Mouse (Mus musculus): ENCODE measurements around the gene Map3k6. TPM values are rescaled to one million over a fixed set of nuclear protein-coding genes. Genes with fewer than 3 reads are reported as not detected.

The Map3k6 gene
- total RNA-seq, 2 experiments from 2014 or later: 5.3 to 10.6 TPM

DNA sequence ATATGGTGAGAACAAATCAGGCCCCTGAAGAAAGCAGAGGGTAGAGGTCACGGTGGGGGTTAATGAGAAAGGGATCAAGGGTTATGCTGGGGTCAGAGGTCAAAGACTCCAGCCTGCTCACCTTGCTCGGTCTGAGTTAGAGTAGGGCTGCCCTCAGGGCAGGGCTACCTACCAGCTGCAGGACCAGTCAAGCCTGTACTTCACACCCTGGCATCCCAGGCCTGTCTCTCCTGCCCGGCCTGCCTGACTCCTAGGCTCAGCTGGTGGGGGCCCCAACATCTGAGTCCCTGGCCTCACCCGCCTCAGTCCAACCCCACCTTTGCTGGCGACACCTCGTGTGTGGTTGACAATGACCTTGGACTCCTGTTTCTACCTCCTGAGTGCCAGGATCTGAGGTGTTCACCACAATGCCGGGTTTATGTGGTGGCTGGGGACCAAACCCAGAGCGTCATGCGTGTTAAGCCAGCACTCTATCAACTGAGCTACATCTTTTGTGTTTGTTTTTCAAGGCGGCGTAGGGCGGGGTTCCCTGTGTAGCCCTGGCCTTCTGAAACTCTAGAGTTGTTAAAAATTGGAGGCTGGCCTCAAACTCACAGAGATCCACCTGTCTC is 17.3 kb downstream of the Map3k6 start:
- DNase-seq (ENCODE audit: extremely low spot score in 1 of 2, low spot score in 2 of 2): no peak
- Histone ChIP-seq H3K27ac (no peak overlapping the region), H3K4me3 (no peak overlapping the region)
- intact Hi-C loops (cut with DNase I): no loop called here
- no peak for TF ChIP-seq CTCF (IDR thresholded peaks at IDR 0.05)

DNA sequence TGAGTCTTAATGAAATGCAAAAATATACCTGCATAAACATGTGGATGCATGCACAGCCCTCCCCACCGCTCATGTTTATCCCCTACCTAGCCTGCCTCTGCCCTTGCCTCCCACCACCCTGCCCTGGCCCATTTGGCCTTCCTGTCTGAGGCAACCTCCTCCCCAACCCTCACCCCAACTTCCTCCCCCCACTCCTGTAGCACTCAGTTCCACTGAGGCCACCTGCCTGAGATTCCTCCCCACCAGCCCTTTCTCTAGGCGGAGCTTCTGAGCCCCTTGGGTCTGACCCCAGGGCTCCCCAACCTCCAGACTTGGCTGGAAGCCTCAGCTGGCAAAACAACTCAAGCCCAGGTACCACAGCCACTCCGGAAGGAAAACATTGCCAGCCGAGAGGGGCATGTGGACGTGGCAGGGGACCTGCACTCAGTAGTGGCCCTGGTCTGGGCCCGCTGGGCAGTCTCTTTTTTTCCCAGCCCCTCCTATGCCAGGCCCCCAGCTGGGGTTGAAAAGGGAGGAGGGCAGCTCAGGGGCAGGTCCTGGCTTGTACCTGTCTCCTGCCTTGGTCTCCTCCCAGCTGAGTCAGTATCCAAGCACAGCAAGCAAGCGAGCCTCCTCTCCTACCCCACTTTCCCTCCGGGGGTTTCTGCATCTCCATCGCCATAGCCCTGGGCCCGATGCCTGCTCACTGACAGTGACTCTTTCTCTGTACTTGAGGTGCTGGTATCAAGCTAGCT is 21.2 kb downstream of the Map3k6 start:
- no peak overlapping the region for H3K27ac ChIP-seq
- no peak for TF ChIP-seq CTCF (IDR thresholded peaks at IDR 0.05)
- H3K4me3 ChIP-seq: no peak overlapping the region
- DNase-seq (ENCODE audit: extremely low spot score in 1 of 2, low spot score in 2 of 2): no peak
- intact Hi-C loops (cut with DNase I): no loop called here

DNA sequence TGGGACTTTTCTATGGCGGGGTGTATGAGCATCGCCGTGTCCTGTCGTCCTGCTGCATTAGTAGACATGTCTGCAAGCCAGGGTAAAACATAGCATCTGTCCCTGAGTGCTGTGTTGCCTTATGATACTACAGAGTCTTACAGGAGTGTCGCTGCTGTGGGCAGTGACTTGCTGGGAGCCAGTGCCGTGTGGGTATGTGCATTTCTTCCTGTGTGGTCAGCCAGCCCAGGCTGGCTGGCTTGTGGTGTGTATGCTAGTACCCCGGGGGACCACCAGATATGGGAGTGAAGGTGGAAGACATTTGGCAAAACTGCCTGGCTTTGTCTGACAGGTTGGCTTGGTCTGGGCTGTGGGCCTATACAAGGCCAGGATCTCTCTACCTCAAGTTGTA is 21.8 kb downstream of the Map3k6 start:
- no peak overlapping the region for H3K4me3 ChIP-seq
- intact Hi-C loops (cut with DNase I): no loop called here
- no peak for TF ChIP-seq CTCF (IDR thresholded peaks at IDR 0.05)

DNA sequence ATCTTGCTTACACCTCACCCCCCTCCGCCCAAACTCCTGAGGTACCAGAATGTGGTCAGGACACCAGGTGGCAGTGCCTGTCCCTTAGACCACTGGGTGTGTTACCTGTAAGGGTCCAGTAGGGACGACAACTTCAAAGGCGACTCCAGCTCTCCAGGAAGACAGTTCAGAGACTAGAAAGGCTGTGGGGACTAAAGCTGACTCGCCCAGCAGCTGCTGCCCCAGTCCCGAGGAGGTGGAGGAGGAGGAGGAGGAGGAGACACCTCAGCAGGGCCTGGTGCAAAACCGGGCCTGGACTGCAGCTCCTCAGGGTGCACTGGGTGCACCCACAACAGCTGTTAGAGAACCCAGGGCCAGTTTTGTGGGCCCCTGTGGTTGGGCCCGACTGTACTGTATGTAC is 22.3 kb downstream of the Map3k6 start, which contains the start of gene Sytl1:
Sytl1 (minus strand) TSS at position 232 of the 400 bp plus-strand sequence.
- intact Hi-C loops (cut with DNase I): no loop called here
- no peak for DNase-seq (ENCODE audit: extremely low spot score in 1 of 2, low spot score in 2 of 2)
- no peak within 1 kb of the TSS for H3K4me3 ChIP-seq
- no peak within 1 kb of the TSS for H3K27ac ChIP-seq
- no peak for TF ChIP-seq CTCF (IDR thresholded peaks at IDR 0.05)

More for the DNA sequence above, 21.8 kb downstream of the Map3k6 start:
- DNase-seq (ENCODE audit: extremely low spot score in 1 of 2, low spot score in 2 of 2): no peak
- no peak overlapping the region for H3K27ac ChIP-seq

DNA sequence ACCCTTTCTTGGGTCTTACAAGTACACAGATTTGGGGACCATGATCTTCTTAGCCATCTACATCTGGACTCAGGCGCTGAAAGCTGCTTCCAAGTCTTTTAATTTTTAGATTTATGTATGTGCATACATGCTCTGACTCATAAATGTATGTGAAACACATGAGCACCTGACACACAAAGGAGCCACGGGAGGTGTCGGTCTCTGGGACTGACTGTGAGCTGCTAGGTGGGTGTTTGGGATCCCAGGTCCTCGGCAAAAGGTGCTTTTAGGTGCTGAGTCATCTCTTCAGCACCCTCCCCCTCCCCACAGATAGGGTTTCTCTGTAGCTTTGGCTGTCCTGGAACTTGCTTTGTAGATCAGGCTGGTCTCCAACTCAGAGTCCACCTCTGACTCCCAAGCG is 23.1 kb downstream of the Map3k6 start:
- intact Hi-C loops (cut with DNase I): no loop called here
- H3K27ac ChIP-seq: no peak overlapping the region
- TF ChIP-seq CTCF (IDR thresholded peaks at IDR 0.05): no peak
- no peak for DNase-seq (ENCODE audit: extremely low spot score in 1 of 2, low spot score in 2 of 2)
- H3K4me3 ChIP-seq: no peak overlapping the region

DNA sequence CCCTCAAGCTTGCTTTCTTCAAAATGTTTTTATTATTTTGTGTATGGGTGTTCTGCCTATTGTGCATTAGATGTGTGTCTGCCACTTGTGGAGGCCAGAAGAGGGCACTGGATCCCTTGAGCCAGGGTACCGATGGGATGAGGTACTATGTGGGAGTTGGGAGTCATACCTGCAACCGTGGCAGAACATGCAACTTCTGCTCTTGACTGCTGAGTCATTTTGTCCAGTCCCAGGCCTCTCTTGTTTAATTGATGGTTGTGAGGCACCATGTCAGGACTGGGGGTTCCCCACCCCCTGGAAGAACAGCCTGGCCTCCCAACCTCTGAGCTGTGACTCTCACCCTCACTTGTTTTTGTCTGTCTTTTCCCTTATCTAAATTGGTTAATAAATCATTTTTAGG is 23.9 kb downstream of the Map3k6 start:
- intact Hi-C loops (cut with DNase I): no loop called here
- Histone ChIP-seq H3K27ac (no peak overlapping the region), H3K4me3 (no peak overlapping the region)
- DNase-seq (ENCODE audit: extremely low spot score in 1 of 2, low spot score in 2 of 2): no peak
- TF ChIP-seq CTCF (IDR thresholded peaks at IDR 0.05): no peak

DNA sequence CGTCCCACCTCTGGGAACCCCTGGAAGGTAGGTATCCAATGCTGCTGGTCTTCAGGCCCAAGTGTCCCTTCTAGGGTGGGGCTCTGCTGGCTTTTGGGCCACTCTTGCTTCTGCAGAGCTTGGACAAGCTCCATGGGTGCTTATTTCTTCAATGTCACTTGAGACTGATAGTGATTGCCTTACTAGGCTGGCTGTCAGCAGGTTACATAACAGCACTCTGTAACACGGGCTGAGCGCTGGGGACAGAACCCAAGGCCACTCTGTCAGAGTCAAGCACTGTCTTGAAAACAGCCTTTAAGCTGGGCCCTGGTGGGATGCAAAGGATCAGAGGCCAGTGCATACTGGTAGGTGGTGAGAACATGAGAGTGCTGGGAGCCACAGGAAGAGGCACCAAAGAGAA is 24.7 kb downstream of the Map3k6 start:
- no peak for TF ChIP-seq CTCF (IDR thresholded peaks at IDR 0.05)
- DNase-seq (ENCODE audit: extremely low spot score in 1 of 2, low spot score in 2 of 2): no peak
- Histone ChIP-seq H3K4me3 (no peak overlapping the region), H3K27ac (no peak overlapping the region)
- intact Hi-C loops (cut with DNase I): no loop called here

DNA sequence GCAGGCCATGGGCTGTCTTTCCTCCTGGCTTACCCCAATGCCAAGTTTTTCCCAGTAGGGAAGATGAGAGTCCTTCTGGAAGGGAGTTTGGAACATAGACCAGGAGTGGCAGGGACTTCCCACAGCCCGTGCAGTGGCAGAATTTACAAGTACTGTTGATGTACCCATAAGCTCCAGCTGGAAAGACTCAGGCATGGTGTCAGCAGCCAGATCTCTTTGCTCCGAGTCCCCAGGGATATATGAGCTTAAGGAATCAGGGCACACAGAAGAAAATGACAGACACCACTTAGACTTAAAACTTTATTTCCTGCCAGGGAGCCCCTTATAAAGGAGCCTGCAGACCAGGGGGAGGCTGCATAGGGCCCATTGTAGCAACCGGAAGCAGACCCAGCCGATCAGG is 25.1 kb downstream of the Map3k6 start:
- H3K27ac ChIP-seq: no peak overlapping the region
- no peak for DNase-seq (ENCODE audit: extremely low spot score in 1 of 2, low spot score in 2 of 2)
- intact Hi-C loops (cut with DNase I): no loop called here
- TF ChIP-seq CTCF (IDR thresholded peaks at IDR 0.05): no peak
- H3K4me3 ChIP-seq: no peak overlapping the region

DNA sequence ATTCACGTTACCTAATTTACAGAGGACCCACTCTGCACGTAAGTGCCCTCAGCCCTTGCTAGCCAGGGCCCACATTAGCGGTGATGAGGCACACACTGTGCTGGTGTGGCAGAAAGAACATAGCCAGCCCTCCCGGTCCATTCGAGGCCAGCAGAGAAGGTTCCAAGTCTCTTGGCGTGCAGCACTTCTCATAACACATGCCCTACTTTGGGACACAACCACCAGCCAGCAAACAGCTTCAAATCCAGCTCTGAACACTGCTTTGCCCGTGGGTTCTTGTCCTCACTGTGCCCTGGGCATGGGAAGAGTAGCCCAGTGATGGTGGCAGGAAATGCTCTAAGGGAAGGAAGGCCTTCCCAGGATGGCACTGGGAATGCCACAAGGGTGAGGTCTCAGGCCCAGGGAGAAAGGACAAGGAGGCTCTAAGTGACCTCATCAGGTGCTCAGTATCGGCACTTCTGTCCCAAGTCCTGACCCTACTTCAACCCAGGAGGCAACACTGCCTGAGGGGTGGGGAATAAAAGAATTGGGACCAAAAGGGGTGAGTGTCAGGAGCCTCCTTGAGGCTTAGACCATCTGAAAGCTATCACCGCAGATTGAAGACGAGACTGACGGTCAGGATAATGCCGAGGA is 25.7 kb downstream of the Map3k6 start:
- no peak for TF ChIP-seq CTCF (IDR thresholded peaks at IDR 0.05)
- intact Hi-C loops (cut with DNase I): no loop called here
- Histone ChIP-seq H3K4me3 (no peak overlapping the region), H3K27ac (no peak overlapping the region)
- no peak for DNase-seq (ENCODE audit: extremely low spot score in 1 of 2, low spot score in 2 of 2)

DNA sequence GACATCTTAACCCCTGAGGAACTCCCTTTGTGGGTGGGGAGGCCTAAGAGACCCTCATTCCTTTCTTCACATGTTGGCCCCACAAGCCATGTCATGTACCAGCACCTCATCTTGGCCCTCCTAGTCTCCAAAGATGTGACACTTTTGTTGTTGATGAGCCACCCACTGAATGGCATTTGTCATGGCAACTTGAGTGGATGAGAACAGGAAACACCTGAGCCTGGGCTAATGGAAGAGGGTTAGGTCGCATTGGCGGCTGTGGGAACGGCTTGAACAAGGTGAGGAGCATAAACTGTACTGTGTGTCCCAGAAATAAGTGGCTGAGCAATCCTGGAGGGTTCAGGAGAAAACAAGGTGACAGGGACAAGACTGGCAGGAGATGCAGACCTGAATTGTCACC is 28.3 kb downstream of the Map3k6 start:
- Histone ChIP-seq H3K27ac (no peak overlapping the region), H3K4me3 (no peak overlapping the region)
- intact Hi-C loops (cut with DNase I): no loop called here
- DNase-seq (ENCODE audit: extremely low spot score in 1 of 2, low spot score in 2 of 2): no peak
- TF ChIP-seq CTCF (IDR thresholded peaks at IDR 0.05): no peak

DNA sequence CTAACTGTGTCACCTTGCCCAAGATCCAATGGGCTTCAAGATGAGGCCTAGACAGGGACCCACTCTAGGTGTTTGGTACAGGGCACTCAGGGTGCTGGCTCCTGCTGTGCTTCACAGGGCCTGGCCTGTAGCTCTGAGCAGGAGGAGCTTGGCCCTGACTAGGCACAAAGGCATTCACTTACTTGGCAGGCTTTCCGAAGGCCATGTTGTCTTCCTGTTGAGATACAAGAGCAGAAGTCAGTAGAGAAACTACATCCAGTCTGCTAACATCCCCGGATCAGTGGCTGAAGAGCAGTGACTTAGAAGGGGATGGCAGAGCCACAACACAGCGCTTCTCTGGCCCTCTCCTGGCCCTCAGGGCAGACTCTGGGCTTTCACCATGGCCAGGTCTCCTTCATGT is 29.0 kb downstream of the Map3k6 start:
- no peak for TF ChIP-seq CTCF (IDR thresholded peaks at IDR 0.05)
- intact Hi-C loops (cut with DNase I): no loop called here
- Histone ChIP-seq H3K27ac (no peak overlapping the region), H3K4me3 (no peak overlapping the region)
- DNase-seq (ENCODE audit: extremely low spot score in 1 of 2, low spot score in 2 of 2): no peak

DNA sequence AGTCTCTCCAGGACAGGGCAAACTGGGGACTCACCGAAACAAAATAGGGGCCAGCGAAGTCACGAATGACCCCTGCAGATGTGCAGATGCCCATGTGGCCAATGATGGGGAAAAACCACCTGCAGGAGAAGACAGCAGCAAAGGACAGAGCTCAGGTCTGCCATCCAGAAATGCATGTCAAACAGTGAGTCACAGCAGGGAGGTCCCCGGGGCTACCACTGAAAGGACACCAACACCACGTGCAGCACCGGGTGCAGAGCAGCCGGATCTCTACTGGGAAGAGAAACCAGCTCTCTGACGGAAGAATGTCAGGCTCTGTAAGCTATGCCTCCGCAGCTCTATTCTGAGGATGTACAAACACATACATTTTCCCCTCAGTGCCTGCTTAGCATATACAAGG is 30.3 kb downstream of the Map3k6 start:
- no peak for TF ChIP-seq CTCF (IDR thresholded peaks at IDR 0.05)
- Histone ChIP-seq H3K27ac (no peak overlapping the region), H3K4me3 (no peak overlapping the region)
- DNase-seq (ENCODE audit: extremely low spot score in 1 of 2, low spot score in 2 of 2): no peak
- intact Hi-C loops (cut with DNase I): no loop called here

Measured in left cerebral cortex, adult 2 months (tissue).